Mouse (Mus musculus) splenic B cell, adult 2 months (primary cell): ENCODE measurements around the gene Ugt1a9.

Experiments used
- DNase-seq: peaks from one replicate; pipeline ENCODE4 v3.0.0-alpha.2; 2011; ENCODE audit warnings: low read depth, low spot score
- H3K27me3 ChIP-seq: 2 replicates; pipeline ENCODE4 v1.6.1; 2012; ENCODE audit warnings: mild to moderate bottlenecking, low read length, moderate library complexity, mixed read lengths; ENCODE audit not compliant: control insufficient read depth, poor library complexity, insufficient read depth, severe bottlenecking
- H3K36me3 ChIP-seq: 2 replicates; pipeline ENCODE4 v1.6.1; 2012; ENCODE audit warnings: mild to moderate bottlenecking, low read length, moderate library complexity, mixed read lengths; ENCODE audit not compliant: control insufficient read depth, poor library complexity, insufficient read depth, severe bottlenecking

The Ugt1a9 gene

GRCm38 (mm10) chr1:88240579-88240978 lies 170.0 kb downstream of the Ugt1a9 start:
- Histone ChIP-seq H3K27me3 (no peaks in the 10 kb centered on the region), H3K36me3 (no peaks in the 10 kb centered on the region)
- DNase-seq: no peak

- no peak for DNase-seq
- Histone ChIP-seq H3K27me3 (no peaks in the 10 kb centered on the region), H3K36me3 (no peaks in the 10 kb centered on the region)
These were observed 173.3 kb downstream of the Ugt1a9 start for GRCm38 (mm10) chr1:88243861-88244260.

- H3K27me3 ChIP-seq: no peaks in the 10 kb centered on the region
- no peak for DNase-seq
- no peaks in the 10 kb centered on the region for H3K36me3 ChIP-seq
These were observed 175.3 kb downstream of the Ugt1a9 start for GRCm38 (mm10) chr1:88245881-88246280.

GRCm38 (mm10) chr1:88246386-88246785 lies 175.8 kb downstream of the Ugt1a9 start:
- H3K27me3 ChIP-seq: no peaks in the 10 kb centered on the region
- no peaks in the 10 kb centered on the region for H3K36me3 ChIP-seq
- no peak for DNase-seq

- Histone ChIP-seq H3K36me3 (no peaks in the 10 kb centered on the region), H3K27me3 (no peaks in the 10 kb centered on the region)
- no peak for DNase-seq
These were observed 177.1 kb downstream of the Ugt1a9 start for GRCm38 (mm10) chr1:88247660-88248059.

- no peak for DNase-seq
- no peaks in the 10 kb centered on the region for H3K36me3 ChIP-seq
- H3K27me3 ChIP-seq: no peaks in the 10 kb centered on the region
These were observed 178.1 kb downstream of the Ugt1a9 start for GRCm38 (mm10) chr1:88248658-88249057.

- no peaks in the 10 kb centered on the region for H3K27me3 ChIP-seq
- DNase-seq: no peak
- no peaks in the 10 kb centered on the region for H3K36me3 ChIP-seq
These were observed 179.0 kb downstream of the Ugt1a9 start for GRCm38 (mm10) chr1:88249596-88249995.

- Histone ChIP-seq H3K27me3 (no peaks in the 10 kb centered on the region), H3K36me3 (no peaks in the 10 kb centered on the region)
- DNase-seq: no peak
These were observed 179.4 kb downstream of the Ugt1a9 start for GRCm38 (mm10) chr1:88250023-88250422.

- Histone ChIP-seq H3K36me3 (no peaks in the 10 kb centered on the region), H3K27me3 (no peaks in the 10 kb centered on the region)
- peak; percentile 59 for DNase-seq
These were observed 182.5 kb downstream of the Ugt1a9 start for GRCm38 (mm10) chr1:88253106-88253505.

- DNase-seq: no peak
- Histone ChIP-seq H3K27me3 (no peaks in the 10 kb centered on the region), H3K36me3 (no peaks in the 10 kb centered on the region)
These were observed 182.9 kb downstream of the Ugt1a9 start for GRCm38 (mm10) chr1:88253540-88253939.

- Histone ChIP-seq H3K27me3 (no peaks in the 10 kb centered on the region), H3K36me3 (no peaks in the 10 kb centered on the region)
- no peak for DNase-seq
These were observed 184.3 kb downstream of the Ugt1a9 start for GRCm38 (mm10) chr1:88254793-88255465.

GRCm38 (mm10) chr1:88255466-88255857 lies 184.9 kb downstream of the Ugt1a9 start:
- Histone ChIP-seq H3K27me3 (no peaks in the 10 kb centered on the region), H3K36me3 (no peaks in the 10 kb centered on the region)
- no peak for DNase-seq

- Histone ChIP-seq H3K27me3 (no peaks in the 10 kb centered on the region), H3K36me3 (no peaks in the 10 kb centered on the region)
- DNase-seq: no peak
These were observed 185.6 kb downstream of the Ugt1a9 start for GRCm38 (mm10) chr1:88255989-88256754.

GRCm38 (mm10) chr1:88256886-88257663 lies 186.5 kb downstream of the Ugt1a9 start:
- no peak for DNase-seq
- Histone ChIP-seq H3K27me3 (no peaks in the 10 kb centered on the region), H3K36me3 (no peaks in the 10 kb centered on the region)

GRCm38 (mm10) chr1:88257681-88258080 lies 187.1 kb downstream of the Ugt1a9 start:
- Histone ChIP-seq H3K27me3 (no peaks in the 10 kb centered on the region), H3K36me3 (no peaks in the 10 kb centered on the region)
- DNase-seq: no peak
